8 mouse cellular contexts compared by ENCODE assay signal in genomic region chr1:121478284-121478980, GRCm38 (mm10).
DNase-seq lines count a peak whose midpoint lies in the region.

No protein-coding gene starts in this region.

- peak; percentile 57 to 61 for DNase-seq in cerebellum, postnatal 10 days
- no peak for DNase-seq in cerebellum, postnatal 4 days (ENCODE audit: low spot score in 2 of 2)
- DNase-seq in NIH3T3 (ENCODE audit: low read depth): peak; percentile 14
- DNase-seq in layer of hippocampus, adult 9-10 months (ENCODE audit: low spot score): peak; percentile 83
- DNase-seq in naive thymus-derived CD4-positive, alpha-beta T cell, adult 2 months (ENCODE audit: low read depth): peak; percentile 8
- no peak for DNase-seq in kidney, postnatal 14 days
- DNase-seq in embryo, embryonic 9.5 days (ENCODE audit: extremely low spot score): no peak
- no peak for DNase-seq in lung, postnatal 10 days

Comparison
In these comparisons a context has a peak if more than half of its experiments do, and no peak if none do; other contexts are left out.
1. DNase-seq: peak in cerebellum, postnatal 10 days (2 of 2), NIH3T3 (single experiment), layer of hippocampus, adult 9-10 months (single experiment) and naive thymus-derived CD4-positive, alpha-beta T cell, adult 2 months (single experiment); none in cerebellum, postnatal 4 days (0 of 2), kidney, postnatal 14 days (single experiment), embryo, embryonic 9.5 days (single experiment) and lung, postnatal 10 days (single experiment).